Comparison of ENCODE assay signal across 9 mouse cellular contexts in the genomic region with DNA sequence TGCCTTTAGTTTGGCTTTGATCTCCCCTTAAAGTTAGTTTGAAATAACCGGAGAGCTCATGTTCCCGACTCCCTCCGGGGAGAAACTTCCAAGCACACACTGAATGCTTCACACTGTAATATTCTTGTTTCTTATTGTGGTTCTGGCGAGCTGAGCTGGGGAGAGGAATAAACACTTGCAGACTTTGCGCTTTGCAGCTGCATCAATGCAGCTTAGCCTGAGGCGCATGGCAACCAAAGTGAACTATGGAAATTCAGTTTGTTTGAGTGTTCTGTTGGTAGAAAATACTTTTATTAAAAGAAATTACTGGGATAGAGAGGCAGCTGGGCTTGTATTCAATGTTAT.
DNase-seq lines count a peak whose midpoint lies in the region; ATAC-seq and TF ChIP-seq lines count a peak whose summit lies in the region.
"Had no signal": no experiment of that assay in that cellular context is flagged by ENCODE, and none has a peak within 500 bp of the region (broad histone marks: within the 10 kb centered on the region; RNA-seq: fewer than 3 reads in every experiment).

No protein-coding gene starts in this region.

- no peak for TF ChIP-seq EP300 in lung, postnatal 0 days (IDR thresholded peaks at IDR 0.05)

- no peak overlapping the region; the same call in 1 of the 2 replicates for H3K27ac ChIP-seq in gastrocnemius, adult 2 months
- no peak overlapping the region for H3K27ac ChIP-seq in forebrain, postnatal 0 days (ENCODE audit: low read depth, low read length)
- H3K27ac ChIP-seq in midbrain, embryonic 12.5 days (replicated peaks): peak overlapping the region; percentile 87
- H3K27ac ChIP-seq in lung, postnatal 0 days (ENCODE audit: low read length): no peak overlapping the region

- no peaks in the 10 kb centered on the region for H3K36me3 ChIP-seq in forebrain, postnatal 0 days (ENCODE audit: insufficient read depth)
- no peaks in the 10 kb centered on the region for H3K36me3 ChIP-seq in midbrain, embryonic 12.5 days
- no peaks in the 10 kb centered on the region for H3K36me3 ChIP-seq in lung, postnatal 0 days (ENCODE audit: insufficient read depth, low read length)

- no peak overlapping the region for H3K9ac ChIP-seq in forebrain, postnatal 0 days
- peak overlapping the region; percentile 56 for H3K9ac ChIP-seq in midbrain, embryonic 12.5 days (replicated peaks)
- H3K9ac ChIP-seq in lung, postnatal 0 days (replicated peaks; ENCODE audit: low read depth): no peak overlapping the region

- no peak for DNase-seq in gastrocnemius, adult 2 months
- DNase-seq in gastrocnemius, postnatal 14 days: no peak
- DNase-seq in brain, adult 2 months (ENCODE audit: low read depth, low spot score): peak; percentile 18
- no peak for DNase-seq in forebrain, postnatal 0 days
- no peak for DNase-seq in right cerebral cortex, adult 2 months (ENCODE audit: low spot score in 2 of 2)
- DNase-seq in cerebellum, adult 11-12 months: no peak
- no peak for DNase-seq in lung, postnatal 0 days (ENCODE audit: low spot score)
- DNase-seq: gastrocnemius, postnatal 36 days had no signal

- 4% methylated on average over 6 of the region's 6 CpGs for WGBS in forebrain, postnatal 0 days
- WGBS in midbrain, embryonic 12.5 days: 9% methylated on average over 6 of the region's 6 CpGs
- WGBS in lung, postnatal 0 days: 30% methylated on average over 6 of the region's 6 CpGs

- H3K4me1 ChIP-seq in forebrain, postnatal 0 days (ENCODE audit: insufficient read depth): 0 out of 2 replicates have a peak, but pooled peaks cover 3% of the 10 kb centered on the region
- peaks cover 26% of the 10 kb centered on the region for H3K4me1 ChIP-seq in midbrain, embryonic 12.5 days
- H3K4me1 ChIP-seq in lung, postnatal 0 days (ENCODE audit: insufficient read depth, low read depth, low read length): peaks cover 5% of the 10 kb centered on the region; the same call in 1 of the 2 replicates

- intact Hi-C loops in gastrocnemius, adult 2 months (cut with DNase I): no loop called here
- intact Hi-C loops in gastrocnemius, postnatal 14 days (cut with DNase I; ENCODE audit: low total_unique reads): no loop called here

- H3K4me2 ChIP-seq in forebrain, postnatal 0 days (ENCODE audit: low read depth): peak overlapping the region; percentile 46
- H3K4me2 ChIP-seq in midbrain, embryonic 12.5 days (replicated peaks): peak overlapping the region; percentile 59
- H3K4me2 ChIP-seq in lung, postnatal 0 days (replicated peaks; ENCODE audit: low read depth, low read length): no peak overlapping the region

- H3K27me3 ChIP-seq in forebrain, postnatal 0 days (ENCODE audit: insufficient read depth, low read length): no peaks in the 10 kb centered on the region
- H3K27me3 ChIP-seq in midbrain, embryonic 12.5 days: no peaks in the 10 kb centered on the region
- H3K27me3 ChIP-seq in lung, postnatal 0 days (replicated peaks; ENCODE audit: insufficient read depth, low read length): no peaks in the 10 kb centered on the region

- peak; percentile 54; the same call in 1 of the 2 replicates for ATAC-seq in forebrain, postnatal 0 days
- peak; percentile 56 for ATAC-seq in midbrain, embryonic 12.5 days (ENCODE audit: low FRiP score, low read depth)
- no peak for ATAC-seq in lung, postnatal 0 days

- TF ChIP-seq CTCF in gastrocnemius, adult 2 months (IDR thresholded peaks at IDR 0.05): no peak
- no peak for TF ChIP-seq CTCF in forebrain, postnatal 0 days (IDR thresholded peaks at IDR 0.05; ENCODE audit: low read depth)
- TF ChIP-seq CTCF in lung, postnatal 0 days (IDR thresholded peaks at IDR 0.05): no peak

- no peaks in the 10 kb centered on the region for H3K9me3 ChIP-seq in forebrain, postnatal 0 days (ENCODE audit: low read length)
- H3K9me3 ChIP-seq in midbrain, embryonic 12.5 days: no peaks in the 10 kb centered on the region
- H3K9me3 ChIP-seq in lung, postnatal 0 days (ENCODE audit: low read length): no peaks in the 10 kb centered on the region

- H3K4me3 ChIP-seq in gastrocnemius, adult 2 months: peak overlapping the region; percentile 26; the same call in 1 of the 2 replicates
- 0 out of 2 replicates have a peak overlapping the region, but pooled peaks have one; percentile 16 for H3K4me3 ChIP-seq in forebrain, postnatal 0 days (ENCODE audit: low read depth, low read length)
- peak overlapping the region; percentile 38 for H3K4me3 ChIP-seq in midbrain, embryonic 12.5 days
- H3K4me3 ChIP-seq in lung, postnatal 0 days (ENCODE audit: low read depth, low read length): no peak overlapping the region
